Mouse (Mus musculus) E14TG2a.4 (cell line): ENCODE results near the gene Gcfc2.

ENCODE experiments used
- H3K27me3 ChIP-seq: 2 replicates; pipeline ENCODE4 v1.6.1; 2014; ENCODE audit warnings: low read length, control low read depth; ENCODE audit not compliant: insufficient read depth
- H3K36me3 ChIP-seq: 2 replicates; pipeline ENCODE4 v1.6.1; 2014; ENCODE audit warnings: low read length, control low read depth; ENCODE audit not compliant: insufficient read depth
- H3K4me1 ChIP-seq: replicated peaks from 2 replicates; pipeline ENCODE4 v1.6.1; 2014; ENCODE audit warnings: low read depth, low read length, control low read depth
- H3K4me3 ChIP-seq: replicated peaks from 2 replicates; pipeline ENCODE4 v1.5.1; 2014; ENCODE audit warnings: mild to moderate bottlenecking, low read length
- H3K9me3 ChIP-seq: 2 replicates; pipeline ENCODE4 v1.6.1; 2014; ENCODE audit warnings: low read length, control low read depth
- CTCF ChIP-seq: conservative IDR thresholded peaks from 2 replicates; pipeline ENCODE4 v1.5.1; 2014; ENCODE audit warnings: low read length
- NANOG ChIP-seq: IDR thresholded peaks from 2 replicates; pipeline ENCODE4 v1.6.1; 2014; ENCODE audit warnings: borderline replicate concordance, low read length, mixed read lengths
- POU5F1 ChIP-seq: IDR thresholded peaks from 2 replicates; pipeline ENCODE4 v1.6.1; 2014; ENCODE audit warnings: low read length, borderline replicate concordance

The Gcfc2 gene

DNA sequence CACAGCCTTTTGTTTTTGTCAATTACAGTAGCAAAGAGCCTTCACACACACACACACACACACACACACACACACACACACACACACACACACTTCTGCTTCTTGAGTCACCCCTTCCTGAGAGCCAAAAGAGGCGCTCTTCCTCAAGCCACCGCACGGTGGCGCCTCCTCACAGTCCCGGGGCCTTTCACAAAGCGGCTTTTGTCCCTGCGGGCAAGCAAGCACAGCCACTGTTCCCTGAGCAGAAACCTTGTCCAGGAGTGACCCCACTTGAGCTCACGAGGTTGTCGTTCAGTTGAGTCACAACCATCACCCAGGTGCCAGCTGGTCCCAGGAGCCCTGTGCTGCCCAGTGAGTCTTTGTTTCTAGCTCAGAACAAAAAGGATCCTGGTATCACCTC, 63.5 kb downstream of the Gcfc2 start:
- no peak overlapping the region for H3K4me3 ChIP-seq
- no peak for TF ChIP-seq POU5F1
- peak; percentile 48 for TF ChIP-seq CTCF
- H3K27me3 ChIP-seq = 0 out of 2 replicates have a peak, but pooled peaks cover 12% of the 10 kb centered on the region

GRCm38 (mm10) chr6:81987580-81987979, 64.1 kb downstream of the Gcfc2 start:
- no peaks in the 10 kb centered on the region for H3K9me3 ChIP-seq
- no peak overlapping the region for H3K4me3 ChIP-seq
- TF ChIP-seq NANOG = no peak
- TF ChIP-seq CTCF = no peak
- no peak for TF ChIP-seq POU5F1
- 0 out of 2 replicates have a peak, but pooled peaks cover 12% of the 10 kb centered on the region for H3K27me3 ChIP-seq
- no peaks in the 10 kb centered on the region for H3K36me3 ChIP-seq
- peaks cover 11% of the 10 kb centered on the region; the same call in 1 of the 2 replicates for H3K4me1 ChIP-seq

More for the DNA sequence above, 63.5 kb downstream of the Gcfc2 start:
- Histone ChIP-seq H3K36me3 (no peaks in the 10 kb centered on the region), H3K4me1 (peaks cover 11% of the 10 kb centered on the region; the same call in 1 of the 2 replicates), H3K9me3 (no peaks in the 10 kb centered on the region)

DNA sequence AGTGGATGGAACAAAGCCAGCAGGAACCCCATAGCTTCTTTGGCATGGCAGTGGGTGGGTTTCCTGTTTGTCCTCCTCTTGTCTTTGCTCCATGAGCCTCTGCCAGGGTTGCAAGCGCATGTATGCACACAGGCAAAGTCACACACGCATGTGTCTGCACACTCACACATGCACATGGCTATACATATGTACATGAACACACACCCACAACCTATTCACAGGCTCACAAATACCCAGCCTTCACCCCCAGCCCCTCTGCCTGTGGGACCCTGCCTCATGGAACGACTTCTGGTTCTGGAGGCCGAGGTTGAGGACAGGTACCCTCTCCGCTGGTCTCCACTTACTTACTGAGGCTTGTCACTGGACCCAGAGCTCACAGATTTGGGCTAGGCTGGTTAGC, 64.9 kb downstream of the Gcfc2 start:
- Histone ChIP-seq H3K27me3 (0 out of 2 replicates have a peak, but pooled peaks cover 12% of the 10 kb centered on the region), H3K4me1 (peaks cover 11% of the 10 kb centered on the region; the same call in 1 of the 2 replicates), H3K9me3 (no peaks in the 10 kb centered on the region), H3K36me3 (no peaks in the 10 kb centered on the region), H3K4me3 (no peak overlapping the region)
- no peak for TF ChIP-seq NANOG
- TF ChIP-seq POU5F1 = no peak
- no peak for TF ChIP-seq CTCF

GRCm38 (mm10) chr6:81990049-81990810, 66.8 kb downstream of the Gcfc2 start:
- no peaks in the 10 kb centered on the region for H3K36me3 ChIP-seq
- peaks cover 11% of the 10 kb centered on the region; the same call in 1 of the 2 replicates for H3K4me1 ChIP-seq
- H3K27me3 ChIP-seq = 0 out of 2 replicates have a peak, but pooled peaks cover 12% of the 10 kb centered on the region
- H3K9me3 ChIP-seq = no peaks in the 10 kb centered on the region
- H3K4me3 ChIP-seq = no peak overlapping the region
- TF ChIP-seq POU5F1 (no peak), CTCF (no peak)
